Mouse (Mus musculus) heart, embryonic 10.5 days (tissue): Measurements from ENCODE around the gene Tgif2. TPM values are rescaled to one million over a fixed set of nuclear protein-coding genes. Genes with fewer than 3 reads are reported as not detected.
A peak's percentile ranks its signal among the peaks of the same experiment; 100 is the strongest.
"Not testable (repeated sequence)": the region's sequence is repeated elsewhere in the genome, so short reads cannot be mapped to it uniquely, and the experiment has no call there.

ENCODE experiments used
- DNase-seq: peaks from one replicate; pipeline ENCODE4 v3.0.0-alpha.2; 2017; ENCODE audit warnings: low spot score
- H3K27ac ChIP-seq: fragments of 300-500 bp; sonication (generic); 2 replicates; pipeline ENCODE4 v1.5.1; 2016; ENCODE audit warnings: mild to moderate bottlenecking
- H3K27me3 ChIP-seq: fragments of 300-500 bp; sonication (generic); 2 replicates; pipeline ENCODE4 v1.6.1; 2016; ENCODE audit warnings: mild to moderate bottlenecking; ENCODE audit not compliant: poor library complexity, insufficient read depth, severe bottlenecking
- H3K36me3 ChIP-seq: fragments of 300-500 bp; sonication (generic); 2 replicates; pipeline ENCODE4 v1.6.1; 2016; ENCODE audit warnings: mild to moderate bottlenecking, moderate library complexity
- H3K4me1 ChIP-seq: fragments of 300-500 bp; sonication (generic); 2 replicates; pipeline ENCODE4 v1.6.1; 2016; ENCODE audit warnings: mild to moderate bottlenecking
- H3K4me3 ChIP-seq: fragments of 300-500 bp; sonication (generic); 2 replicates; pipeline ENCODE4 v1.5.1; 2016; ENCODE audit warnings: mild to moderate bottlenecking, moderate library complexity
- H3K9me3 ChIP-seq: fragments of 300-500 bp; sonication (generic); 2 replicates; pipeline ENCODE4 v1.6.1; 2016; ENCODE audit warnings: mild to moderate bottlenecking, moderate library complexity
- WGBS: fragments of 180-500 bp; shearing (Covaris S2); methylation state at CpG from one replicate; pipeline ENCODE4 v1.1.7; 2016; 5-methylcytosine and 5-hydroxymethylcytosine counted together
- polyA plus RNA-seq: library from polyadenylated mRNA; unstranded; fragments of >200 nt; fragmentation: Nextera tagmentation; extraction: Ambion mirVana; gene quantifications from 2 replicates; pipeline ENCODE4 v1.2.1, GENCODE M21; 2016

The Tgif2 gene
- polyA plus RNA-seq, result 48.4 and 62.3 TPM in 2 replicates

DNA sequence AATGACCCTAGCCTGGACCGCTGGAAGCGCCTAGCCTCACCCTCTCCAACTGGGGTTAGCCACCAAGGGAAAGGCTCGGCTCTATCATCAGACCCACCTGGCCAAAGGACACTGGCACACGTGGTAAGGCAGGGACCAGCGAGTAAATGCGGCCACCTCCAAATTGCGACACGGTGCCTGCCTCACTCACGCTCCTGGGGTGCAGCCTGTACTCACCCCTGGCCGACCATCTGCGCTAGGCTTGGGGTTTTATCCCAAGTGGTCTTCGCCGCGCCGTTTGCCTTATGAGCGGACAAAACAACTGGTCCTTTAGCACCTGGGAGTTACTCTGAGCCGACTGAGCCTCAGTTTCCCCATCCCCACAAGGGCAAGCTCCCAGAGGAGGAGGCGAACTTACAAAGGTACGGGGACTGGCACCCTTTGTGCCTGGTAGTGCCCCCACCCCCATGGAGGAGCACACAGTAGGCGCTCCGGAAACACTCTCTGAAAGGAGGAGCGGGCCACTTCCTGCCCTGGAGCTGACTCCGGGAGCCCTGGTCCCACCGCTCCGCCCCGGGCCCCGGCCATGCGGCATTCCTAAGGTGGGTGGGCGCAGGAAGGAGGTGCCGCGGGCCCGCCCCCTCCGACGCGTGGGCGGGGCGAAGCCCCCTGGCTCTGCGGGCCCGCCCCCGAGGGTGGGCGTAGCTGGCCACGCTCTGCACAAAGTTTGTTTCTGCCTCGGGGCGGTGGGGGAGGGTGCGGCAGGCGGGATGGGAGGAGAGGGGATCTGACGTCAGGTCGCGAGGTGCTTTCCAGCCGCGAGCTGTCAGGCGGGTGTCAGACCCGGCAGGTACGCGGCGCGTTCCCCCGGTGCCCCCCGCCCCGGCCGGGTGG, at the start of gene Tgif2:
Tgif2 (plus strand) TSS at position 689 of the 873 bp plus-strand sequence.
- no peaks in the 10 kb centered on the region for H3K27me3 ChIP-seq
- DNase-seq, result peak; percentile 98
- H3K9me3 ChIP-seq, result no peaks in the 10 kb centered on the region
- H3K4me3 ChIP-seq, result peak within 1 kb of the TSS; percentile 78
- H3K36me3 ChIP-seq, result peaks cover 40% of the 10 kb centered on the region
- peak within 1 kb of the TSS; percentile 93 for H3K27ac ChIP-seq
- H3K4me1 ChIP-seq, result peaks cover 50% of the 10 kb centered on the region
- 1% methylated on average over 61 of the region's 61 CpGs for WGBS

DNA sequence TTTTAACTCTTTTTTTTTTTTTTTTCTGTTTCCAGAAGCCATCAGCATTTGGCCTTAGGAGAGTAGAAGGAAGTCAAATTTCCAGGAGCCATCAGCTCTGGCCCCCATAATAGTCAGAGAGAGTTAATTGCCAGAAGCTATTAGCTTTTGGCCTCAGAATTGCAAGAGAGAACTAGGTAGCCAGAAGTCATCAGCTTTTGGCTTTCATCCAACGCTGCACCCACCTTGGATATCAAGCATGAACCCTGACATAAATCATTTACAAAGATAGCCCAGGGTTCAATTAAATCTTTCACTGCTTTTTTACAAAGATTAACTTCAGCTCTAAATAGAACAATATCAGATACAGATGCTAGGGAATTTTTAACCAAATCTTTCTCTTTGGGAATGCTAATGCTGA, 41.3 kb upstream of the Tgif2 start:
- Histone ChIP-seq H3K27me3 (no peaks in the 10 kb centered on the region), H3K4me1 (no peaks in the 10 kb centered on the region), H3K36me3 (no peaks in the 10 kb centered on the region), H3K4me3 (no peak overlapping the region), H3K9me3 (peaks cover 7% of the 10 kb centered on the region; the same call in 1 of the 2 replicates), H3K27ac (no peak overlapping the region)
- DNase-seq, result no peak
- WGBS, result 89% methylated on average over 1 of the region's 1 CpGs

DNA sequence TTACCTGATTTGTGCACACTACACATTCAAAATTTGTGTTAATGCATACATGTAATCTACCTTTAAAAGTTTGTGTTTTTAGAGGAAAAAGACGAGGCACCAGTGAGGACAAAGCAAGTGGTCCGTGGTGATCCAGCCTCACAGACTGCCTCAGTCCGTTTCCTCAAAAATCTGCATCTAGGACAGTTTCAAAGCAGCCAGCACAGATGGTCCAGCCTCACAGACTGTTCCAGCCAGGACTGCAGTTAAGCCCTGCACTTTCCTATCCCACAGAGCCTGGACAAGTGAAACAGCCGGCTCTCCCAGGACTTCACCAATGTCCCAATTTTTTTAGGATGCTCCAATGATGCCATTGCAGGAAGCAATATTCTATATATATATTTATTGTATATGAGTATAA, 38.8 kb upstream of the Tgif2 start:
- peak; percentile 63 for DNase-seq
- H3K36me3 ChIP-seq, result no peaks in the 10 kb centered on the region
- no peaks in the 10 kb centered on the region for H3K27me3 ChIP-seq
- no peaks in the 10 kb centered on the region for H3K4me1 ChIP-seq
- H3K4me3 ChIP-seq, result no peak overlapping the region
- H3K27ac ChIP-seq, result no peak overlapping the region
- peaks cover 7% of the 10 kb centered on the region; the same call in 1 of the 2 replicates for H3K9me3 ChIP-seq
- 77% methylated on average over 4 of the region's 4 CpGs for WGBS

DNA sequence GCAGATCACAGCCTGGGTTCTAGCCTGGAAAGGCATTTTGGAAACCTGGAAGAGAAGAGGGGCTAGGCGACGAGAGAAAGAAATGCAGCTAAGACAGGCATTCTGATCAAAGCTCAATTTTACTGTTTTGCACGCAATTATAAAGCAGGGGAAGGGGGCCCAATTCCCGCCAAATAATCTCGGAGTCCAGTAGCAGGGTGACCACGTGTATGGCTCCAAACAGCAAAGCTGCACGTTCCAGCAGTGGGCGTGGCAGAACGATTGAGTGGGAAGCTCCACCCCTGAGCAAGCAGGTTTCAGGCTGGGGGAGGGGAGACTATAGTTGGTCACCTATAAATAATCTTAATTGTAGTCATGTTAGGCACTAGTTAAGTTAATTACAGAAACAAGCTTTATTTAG, 37.7 kb upstream of the Tgif2 start:
- H3K4me1 ChIP-seq, H3K4me3 ChIP-seq, H3K27me3 ChIP-seq, H3K9me3 ChIP-seq, H3K27ac ChIP-seq, H3K36me3 ChIP-seq: not testable (repeated sequence)
- peak; percentile 74 for DNase-seq
- 52% methylated on average over 9 of the region's 9 CpGs for WGBS

DNA sequence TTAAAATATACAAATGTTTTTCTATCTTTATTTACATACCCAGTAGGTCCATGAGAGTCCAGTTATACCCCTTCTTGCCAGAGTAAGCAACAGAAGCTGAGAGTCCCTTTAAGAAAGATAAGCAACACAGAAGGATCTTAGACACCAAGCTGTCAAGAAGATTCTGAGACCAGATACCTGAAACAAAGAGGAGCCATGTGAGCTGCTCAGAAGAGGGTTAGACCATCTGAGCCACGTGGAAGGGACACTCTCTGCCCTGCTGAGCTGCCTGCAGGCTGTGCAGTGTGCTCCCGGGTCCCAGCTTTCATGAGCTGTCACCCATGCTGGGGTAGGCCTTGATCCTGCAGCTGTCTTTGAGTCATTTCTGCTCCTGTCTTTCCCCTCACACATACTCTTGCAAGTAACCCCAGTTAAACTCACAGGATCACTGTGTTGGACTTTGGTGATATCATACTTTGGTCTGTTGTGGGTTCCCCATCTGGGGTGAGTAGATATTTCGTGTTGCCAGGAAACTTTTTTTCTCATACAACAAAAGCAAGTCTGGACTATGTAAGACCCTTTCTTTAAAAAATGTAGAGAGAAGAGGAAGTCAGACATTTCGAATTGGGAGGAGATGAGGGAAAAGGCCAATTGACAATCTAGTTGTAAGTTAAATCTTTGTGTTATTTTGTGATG, 36.0 kb upstream of the Tgif2 start:
- H3K4me1 ChIP-seq, result no peaks in the 10 kb centered on the region
- no peaks in the 10 kb centered on the region for H3K9me3 ChIP-seq
- DNase-seq, result peak; percentile 41
- no peaks in the 10 kb centered on the region for H3K27me3 ChIP-seq
- H3K27ac ChIP-seq, result no peak overlapping the region
- WGBS, result 59% methylated on average over 4 of the region's 4 CpGs
- H3K4me3 ChIP-seq, result no peak overlapping the region
- H3K36me3 ChIP-seq, result no peaks in the 10 kb centered on the region

DNA sequence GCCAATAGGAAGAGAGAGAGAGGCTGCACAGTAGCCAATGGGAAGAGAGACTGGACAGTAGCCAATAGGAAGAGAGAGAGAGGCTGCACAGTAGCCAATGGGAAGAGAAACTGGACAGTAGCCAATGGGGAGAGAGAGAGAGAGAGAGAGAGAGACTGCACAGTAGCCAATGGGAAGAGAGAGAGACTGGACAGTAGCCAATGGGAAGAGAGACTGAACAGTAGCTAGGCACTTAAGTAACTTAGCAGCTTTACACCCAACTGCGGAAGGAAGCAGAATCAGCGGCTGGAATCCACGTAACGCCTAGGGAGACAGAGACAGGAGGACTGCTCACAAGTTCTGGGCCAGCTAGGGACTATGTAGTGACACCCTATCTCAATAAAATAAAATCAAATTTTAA, 35.2 kb upstream of the Tgif2 start:
- 88% methylated on average over 4 of the region's 4 CpGs for WGBS
- peak; percentile 31 for DNase-seq
- Histone ChIP-seq H3K4me3 (no peak overlapping the region), H3K9me3 (no peaks in the 10 kb centered on the region), H3K27me3 (no peaks in the 10 kb centered on the region), H3K4me1 (0 out of 2 replicates have a peak, but pooled peaks cover 2% of the 10 kb centered on the region), H3K36me3 (no peaks in the 10 kb centered on the region), H3K27ac (no peak overlapping the region)

DNA sequence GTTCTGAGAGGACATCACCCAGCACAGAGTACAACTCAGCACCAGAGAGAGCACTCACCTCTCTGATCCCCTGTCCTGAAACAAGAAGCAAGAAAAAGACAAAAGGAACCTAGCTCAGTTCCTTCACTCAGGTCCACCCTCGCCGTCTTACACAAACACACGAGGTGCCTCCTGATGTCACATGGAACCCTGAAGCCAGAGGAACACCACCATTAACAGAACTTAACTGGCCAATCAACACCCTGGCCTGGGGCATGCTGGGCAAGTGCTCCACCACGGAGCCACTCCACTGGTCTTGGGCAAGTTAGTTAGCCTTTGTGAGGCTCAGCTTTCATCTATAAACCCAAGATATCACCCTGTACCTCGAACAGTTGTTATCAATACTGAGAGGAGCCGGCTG, 32.9 kb upstream of the Tgif2 start:
- H3K9me3 ChIP-seq, result no peaks in the 10 kb centered on the region
- H3K4me3 ChIP-seq, result no peak overlapping the region
- DNase-seq, result no peak
- 0 out of 2 replicates have a peak, but pooled peaks cover 9% of the 10 kb centered on the region for H3K4me1 ChIP-seq
- H3K36me3 ChIP-seq, result no peaks in the 10 kb centered on the region
- no peak overlapping the region for H3K27ac ChIP-seq
- WGBS, result 67% methylated on average over 6 of the region's 6 CpGs
- no peaks in the 10 kb centered on the region for H3K27me3 ChIP-seq

DNA sequence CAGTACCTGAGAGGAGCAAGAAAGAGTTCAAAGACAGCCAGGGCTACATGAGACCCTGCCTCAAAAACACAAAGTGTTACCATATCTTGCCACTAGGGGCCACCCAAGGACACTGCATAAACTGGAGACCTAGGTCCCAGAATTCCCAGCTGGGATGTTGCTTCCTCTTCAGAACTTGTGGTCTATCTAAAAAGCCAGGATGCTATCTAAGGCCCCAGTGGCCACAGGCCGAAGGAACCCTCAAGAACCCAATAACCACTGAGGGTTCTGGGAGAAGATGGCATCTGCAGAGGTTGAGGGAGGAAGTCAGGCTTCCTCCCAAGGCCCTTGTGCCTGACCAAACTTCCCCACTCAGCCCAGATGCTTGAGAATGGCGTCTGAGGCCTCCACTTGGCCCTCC, 30.2 kb upstream of the Tgif2 start:
- H3K4me3 ChIP-seq, result no peak overlapping the region
- 40% methylated on average over 2 of the region's 2 CpGs for WGBS
- DNase-seq, result no peak
- H3K27ac ChIP-seq, result peak overlapping the region; percentile 44
- no peaks in the 10 kb centered on the region for H3K27me3 ChIP-seq
- H3K9me3 ChIP-seq, result no peaks in the 10 kb centered on the region
- H3K4me1 ChIP-seq, result peaks cover 17% of the 10 kb centered on the region
- H3K36me3 ChIP-seq, result no peaks in the 10 kb centered on the region

DNA sequence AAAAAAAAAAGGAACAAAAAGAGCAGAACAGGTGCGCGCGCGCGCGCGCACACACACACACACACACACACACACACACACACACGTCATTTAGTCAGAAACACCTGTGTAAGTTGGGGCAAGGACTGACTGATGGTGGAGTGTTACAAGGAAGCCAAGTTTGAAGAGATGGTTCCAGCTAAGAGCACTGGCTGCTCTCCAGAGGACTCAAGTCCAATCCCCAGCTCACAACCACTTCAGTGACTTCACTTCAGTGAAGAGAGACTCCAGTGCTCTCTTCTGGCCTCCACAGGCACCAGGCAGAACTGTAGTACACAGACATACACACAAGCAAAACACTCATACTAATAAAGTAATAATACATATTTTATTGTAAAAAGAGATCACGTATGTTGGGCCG, 29.1 kb upstream of the Tgif2 start:
- H3K27me3 ChIP-seq, result no peaks in the 10 kb centered on the region
- 98% methylated on average over 10 of the region's 10 CpGs for WGBS
- DNase-seq, result no peak
- no peak overlapping the region for H3K27ac ChIP-seq
- H3K4me3 ChIP-seq, result no peak overlapping the region
- no peaks in the 10 kb centered on the region for H3K9me3 ChIP-seq
- peaks cover 28% of the 10 kb centered on the region for H3K4me1 ChIP-seq
- H3K36me3 ChIP-seq, result no peaks in the 10 kb centered on the region

DNA sequence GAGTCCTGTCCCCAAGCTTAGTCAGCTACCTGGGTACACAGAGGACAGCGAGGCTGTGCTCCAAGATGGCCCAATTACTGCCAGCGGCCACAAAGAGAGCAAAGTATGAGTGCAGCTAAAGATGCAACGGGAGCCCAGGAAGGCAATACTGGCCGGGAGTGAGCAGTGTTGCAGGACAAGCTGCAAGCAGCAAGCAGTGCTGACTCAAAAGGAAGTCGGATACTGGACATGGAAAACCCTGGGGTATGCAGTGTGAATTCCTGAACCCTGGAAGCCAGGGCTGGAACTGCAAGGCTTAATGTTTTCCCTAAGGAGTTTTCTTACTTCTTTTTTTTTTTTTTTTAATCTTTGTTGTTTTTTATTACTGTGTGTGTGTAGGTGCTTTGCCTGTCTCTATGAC, 28.3 kb upstream of the Tgif2 start:
- Histone ChIP-seq H3K4me3 (no peak overlapping the region), H3K27me3 (no peaks in the 10 kb centered on the region), H3K36me3 (no peaks in the 10 kb centered on the region), H3K27ac (no peak overlapping the region), H3K9me3 (no peaks in the 10 kb centered on the region), H3K4me1 (peaks cover 28% of the 10 kb centered on the region)
- WGBS, result 74% methylated on average over 5 of the region's 5 CpGs
- DNase-seq, result peak; percentile 74

DNA sequence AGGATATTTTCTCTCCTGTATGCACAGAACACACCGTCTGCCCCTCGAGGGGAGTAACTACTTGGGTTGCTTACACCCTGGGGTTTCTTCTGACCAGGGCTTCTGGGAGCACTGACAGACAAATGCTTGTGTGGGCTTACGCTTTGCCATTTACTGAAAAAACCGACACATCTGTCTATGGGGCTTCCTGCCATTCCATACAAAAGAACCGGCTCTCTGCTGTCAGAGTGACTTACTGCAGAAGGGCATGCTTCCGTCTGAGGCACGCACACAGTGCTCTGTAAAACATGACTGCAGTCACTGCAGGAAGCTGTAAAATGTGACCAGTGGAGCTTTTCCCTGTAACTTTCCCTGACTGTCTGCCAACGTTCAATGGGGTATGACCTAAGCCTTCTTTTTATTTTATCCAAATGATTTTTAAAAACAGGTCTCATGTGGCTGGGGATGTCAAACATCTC, 25.4 kb upstream of the Tgif2 start:
- peaks cover 28% of the 10 kb centered on the region for H3K4me1 ChIP-seq
- DNase-seq, result no peak
- H3K36me3 ChIP-seq, result no peaks in the 10 kb centered on the region
- H3K4me3 ChIP-seq, result no peak overlapping the region
- no peaks in the 10 kb centered on the region for H3K9me3 ChIP-seq
- WGBS, result 34% methylated on average over 8 of the region's 8 CpGs
- H3K27ac ChIP-seq, result peak overlapping the region; percentile 54
- H3K27me3 ChIP-seq, result no peaks in the 10 kb centered on the region

DNA sequence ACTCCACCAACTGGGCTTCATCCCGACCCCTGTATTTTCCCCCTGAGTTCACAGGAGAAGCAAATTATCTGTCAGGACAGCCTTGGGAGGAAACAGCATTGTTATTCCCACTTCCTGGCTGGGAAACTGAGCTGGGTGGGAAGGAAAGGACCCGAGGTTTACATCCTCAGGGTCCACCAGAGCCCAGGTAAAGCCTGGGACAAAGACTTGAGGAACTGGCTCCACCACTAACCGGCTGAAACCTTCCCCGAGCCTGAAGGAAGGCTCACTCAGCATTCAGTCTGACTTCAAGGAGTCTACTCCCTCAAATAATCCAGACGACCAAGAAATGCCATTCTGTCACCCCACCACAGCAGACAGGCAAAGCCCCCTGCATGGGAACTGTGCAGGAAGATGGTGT, 24.9 kb upstream of the Tgif2 start:
- H3K27ac ChIP-seq, result peak overlapping the region; percentile 54
- no peaks in the 10 kb centered on the region for H3K27me3 ChIP-seq
- no peak for DNase-seq
- no peak overlapping the region for H3K4me3 ChIP-seq
- WGBS, result 30% methylated on average over 5 of the region's 5 CpGs
- no peaks in the 10 kb centered on the region for H3K9me3 ChIP-seq
- no peaks in the 10 kb centered on the region for H3K36me3 ChIP-seq
- H3K4me1 ChIP-seq, result peaks cover 23% of the 10 kb centered on the region

DNA sequence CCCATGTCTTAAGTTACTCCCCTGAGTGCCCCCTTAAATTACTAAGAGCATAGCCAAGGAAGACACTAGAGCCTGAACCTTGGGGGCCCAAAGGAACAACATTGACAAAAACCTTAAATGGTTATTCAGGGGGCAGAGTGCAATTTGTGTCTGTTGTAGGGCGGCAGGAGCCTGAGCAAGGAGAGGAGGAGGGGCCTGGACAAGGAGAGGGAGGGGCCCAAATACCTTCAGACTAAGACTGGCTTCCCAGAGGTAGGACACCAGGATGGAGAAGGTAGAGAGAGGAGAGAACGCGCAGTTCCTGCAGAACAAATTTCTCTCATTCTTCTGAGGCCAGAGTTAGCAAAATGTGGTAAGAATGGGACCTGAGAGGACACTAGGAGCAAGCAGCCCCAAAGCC, 24.4 kb upstream of the Tgif2 start:
- WGBS, result 61% methylated on average over 3 of the region's 3 CpGs
- Histone ChIP-seq H3K36me3 (no peaks in the 10 kb centered on the region), H3K27ac (peak overlapping the region; percentile 54; the same call in 1 of the 2 replicates), H3K4me1 (peaks cover 19% of the 10 kb centered on the region), H3K27me3 (no peaks in the 10 kb centered on the region), H3K4me3 (no peak overlapping the region), H3K9me3 (no peaks in the 10 kb centered on the region)
- no peak for DNase-seq
